Mouse (Mus musculus): Measurements from ENCODE around the gene Serpinc1. TPM values are rescaled to one million over a fixed set of nuclear protein-coding genes. Genes with fewer than 3 reads are reported as not detected.
"Not testable (repeated sequence)": the region's sequence is repeated elsewhere in the genome, so short reads cannot be mapped to it uniquely, and the experiment has no call there.

Serpinc1 gene
- total RNA-seq, 1 experiment from 2014 or later: 2.3 TPM

- ATAC-seq (replicated peaks in 1 of 2; ENCODE audit: insufficient read depth in 1 of 2, low FRiP score in 2 of 2, low TSS enrichment in 1 of 2, low read depth in 1 of 2, poor library complexity in 2 of 2, severe bottlenecking in 2 of 2): no peak
These were observed 28.1 kb downstream of the Serpinc1 start for GRCm38 (mm10) chr1:161006471-161006870.

- ATAC-seq (replicated peaks in 1 of 2; ENCODE audit: insufficient read depth in 1 of 2, low FRiP score in 2 of 2, low TSS enrichment in 1 of 2, low read depth in 1 of 2, poor library complexity in 2 of 2, severe bottlenecking in 2 of 2): no peak
These were observed 29.7 kb downstream of the Serpinc1 start for GRCm38 (mm10) chr1:161008038-161008437.

GRCm38 (mm10) chr1:161010436-161010835 is 32.1 kb downstream of the Serpinc1 start:
- no peak for ATAC-seq (replicated peaks in 1 of 2; ENCODE audit: insufficient read depth in 1 of 2, low FRiP score in 2 of 2, low TSS enrichment in 1 of 2, low read depth in 1 of 2, poor library complexity in 2 of 2, severe bottlenecking in 2 of 2)

GRCm38 (mm10) chr1:161016378-161016777 is 38.0 kb downstream of the Serpinc1 start:
- ATAC-seq (replicated peaks in 1 of 2; ENCODE audit: insufficient read depth in 1 of 2, low FRiP score in 2 of 2, low TSS enrichment in 1 of 2, low read depth in 1 of 2, poor library complexity in 2 of 2, severe bottlenecking in 2 of 2): no peak

DNA sequence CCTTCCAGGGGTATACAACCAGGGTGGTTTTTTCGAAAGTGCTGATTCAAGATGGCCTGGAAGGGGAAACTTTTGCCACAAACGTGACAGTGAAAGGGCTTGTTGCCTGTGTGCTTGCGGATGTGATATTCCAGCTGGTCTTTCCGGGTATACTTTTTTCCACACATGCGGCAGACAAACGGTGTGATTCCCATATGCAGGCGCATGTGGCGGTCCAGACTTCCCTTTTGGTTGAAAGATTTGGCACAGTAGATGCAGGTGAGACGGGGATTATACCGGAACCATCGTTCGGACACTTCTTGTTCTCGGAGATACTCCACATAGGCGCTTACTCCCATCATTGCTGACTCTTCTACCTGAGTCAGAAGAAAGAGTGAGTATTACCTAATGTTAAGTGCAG is 41.7 kb downstream of the Serpinc1 start:
- no peak for ATAC-seq (replicated peaks in 1 of 2; ENCODE audit: insufficient read depth in 1 of 2, low FRiP score in 2 of 2, low TSS enrichment in 1 of 2, low read depth in 1 of 2, poor library complexity in 2 of 2, severe bottlenecking in 2 of 2)

DNA sequence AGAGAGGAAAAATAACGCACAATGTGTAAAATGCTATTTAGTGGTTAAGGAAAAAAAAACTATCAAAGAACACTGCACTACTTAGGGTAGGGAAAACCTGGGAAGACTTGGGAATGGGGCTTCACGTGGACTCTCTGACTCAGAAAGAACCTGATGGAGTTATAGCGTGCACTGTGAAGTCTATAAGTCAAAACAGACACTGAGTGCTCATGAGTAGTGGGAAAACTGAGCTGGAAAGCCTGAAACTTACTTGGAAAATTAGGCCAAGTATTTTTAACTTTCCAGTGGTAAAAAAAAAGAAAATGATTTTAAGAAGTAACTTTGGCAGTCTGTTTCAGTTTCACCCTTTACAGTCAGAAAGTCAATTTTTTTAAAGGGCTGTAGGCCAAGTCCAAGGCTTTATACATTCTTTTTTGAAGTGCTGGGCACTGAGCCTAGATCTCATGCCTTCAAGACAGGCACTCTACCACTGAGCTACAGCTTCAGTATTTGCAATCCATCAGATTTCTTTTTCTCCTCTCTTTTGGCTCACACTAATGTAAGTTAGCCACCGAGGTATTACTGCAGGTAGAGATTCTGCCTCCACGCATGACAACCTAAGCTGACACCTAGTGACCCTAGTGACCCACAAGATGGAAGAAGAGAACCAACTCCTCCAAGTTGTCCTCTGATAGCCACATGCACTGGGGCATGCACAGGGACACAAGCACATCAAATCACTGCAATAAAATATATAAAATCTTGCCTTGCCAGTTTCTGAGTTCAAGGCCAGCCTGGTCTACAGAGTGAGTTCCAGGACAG is 47.2 kb downstream of the Serpinc1 start:
- ATAC-seq (replicated peaks in 1 of 2; ENCODE audit: insufficient read depth in 1 of 2, low FRiP score in 2 of 2, low TSS enrichment in 1 of 2, low read depth in 1 of 2, poor library complexity in 2 of 2, severe bottlenecking in 2 of 2): no peak

DNA sequence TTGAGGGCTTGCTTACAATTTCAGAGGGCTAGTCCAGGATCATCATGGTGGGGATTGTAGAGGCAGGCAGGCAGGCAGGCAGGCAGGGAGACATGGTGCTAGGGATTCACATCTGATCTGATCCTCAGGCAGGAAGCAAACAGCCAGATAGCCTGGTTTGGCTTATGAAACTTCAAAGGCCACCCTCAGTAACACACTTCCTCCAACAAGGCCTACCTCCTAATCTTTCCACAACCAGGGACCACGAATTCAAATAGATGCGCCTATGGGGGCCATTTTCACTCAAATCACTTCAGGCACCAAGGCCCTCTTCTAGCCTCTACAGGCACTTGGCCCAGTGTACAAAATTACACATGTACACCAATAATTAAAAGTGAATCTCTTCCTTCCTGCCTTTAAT is 48.8 kb downstream of the Serpinc1 start:
- ATAC-seq (replicated peaks in 1 of 2; ENCODE audit: insufficient read depth in 1 of 2, low FRiP score in 2 of 2, low TSS enrichment in 1 of 2, low read depth in 1 of 2, poor library complexity in 2 of 2, severe bottlenecking in 2 of 2): 0 out of 4 replicates have a peak, but pooled peaks of 1 of the 2 experiments have one; percentile 17

DNA sequence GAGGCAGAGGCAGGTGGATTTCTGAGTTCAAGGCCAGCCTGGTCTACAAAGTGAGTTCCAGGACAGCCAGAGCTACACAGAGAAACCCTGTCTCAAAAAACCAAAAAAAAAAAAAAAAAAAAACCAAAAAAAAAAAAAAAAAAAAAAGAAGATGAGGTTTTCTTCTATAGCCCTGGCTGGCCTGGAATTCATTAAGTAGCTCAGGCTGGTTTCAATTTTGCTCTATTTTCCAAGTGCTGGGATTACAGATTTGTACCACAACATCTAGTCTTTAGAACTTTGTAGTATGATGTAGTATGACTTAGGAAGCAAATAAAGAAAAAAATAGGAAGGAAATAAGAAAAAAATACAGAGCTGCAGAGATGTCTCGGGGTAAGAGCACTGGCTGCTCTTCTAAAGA is 50.0 kb downstream of the Serpinc1 start:
- ATAC-seq (replicated peaks in 1 of 2; ENCODE audit: insufficient read depth in 1 of 2, low FRiP score in 2 of 2, low TSS enrichment in 1 of 2, low read depth in 1 of 2, poor library complexity in 2 of 2, severe bottlenecking in 2 of 2): not testable (repeated sequence)

- no peak for ATAC-seq (replicated peaks in 1 of 2; ENCODE audit: insufficient read depth in 1 of 2, low FRiP score in 2 of 2, low TSS enrichment in 1 of 2, low read depth in 1 of 2, poor library complexity in 2 of 2, severe bottlenecking in 2 of 2)
These were observed 51.7 kb downstream of the Serpinc1 start for GRCm38 (mm10) chr1:161030058-161030457.

GRCm38 (mm10) chr1:161031881-161032280 is 53.5 kb downstream of the Serpinc1 start:
- no peak for ATAC-seq (replicated peaks in 1 of 2; ENCODE audit: insufficient read depth in 1 of 2, low FRiP score in 2 of 2, low TSS enrichment in 1 of 2, low read depth in 1 of 2, poor library complexity in 2 of 2, severe bottlenecking in 2 of 2)

GRCm38 (mm10) chr1:161032345-161032744 is 54.0 kb downstream of the Serpinc1 start:
- ATAC-seq (replicated peaks in 1 of 2; ENCODE audit: insufficient read depth in 1 of 2, low FRiP score in 2 of 2, low TSS enrichment in 1 of 2, low read depth in 1 of 2, poor library complexity in 2 of 2, severe bottlenecking in 2 of 2): no peak

DNA sequence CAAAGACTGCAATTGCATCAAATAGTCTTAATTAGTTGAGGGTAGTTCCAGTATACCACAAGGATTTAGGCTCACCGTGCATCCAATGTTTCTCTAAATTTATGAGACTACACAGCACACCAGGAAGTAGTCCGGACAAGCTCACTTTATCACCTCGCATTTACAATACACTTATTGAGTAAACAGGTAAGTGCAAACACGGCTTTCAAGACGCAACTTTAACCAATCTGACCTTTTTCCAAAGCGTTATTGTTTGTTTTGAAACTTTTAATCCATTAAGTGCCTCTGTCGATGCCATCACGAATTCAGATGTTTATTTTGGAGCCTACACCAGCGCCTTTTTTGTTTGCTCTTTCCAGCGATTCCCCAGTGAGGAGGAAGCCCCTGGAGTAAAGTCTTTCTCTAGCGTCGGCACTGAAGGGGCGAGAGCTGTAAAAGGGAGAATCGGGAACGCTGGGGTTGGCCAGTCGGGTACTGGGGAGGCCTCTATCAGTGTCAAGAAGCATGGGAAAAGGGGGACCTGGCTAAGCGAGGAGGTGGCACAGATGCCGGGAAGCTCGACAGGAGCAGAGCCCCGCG is 55.6 kb downstream of the Serpinc1 start:
- no peak for ATAC-seq (replicated peaks in 1 of 2; ENCODE audit: insufficient read depth in 1 of 2, low FRiP score in 2 of 2, low TSS enrichment in 1 of 2, low read depth in 1 of 2, poor library complexity in 2 of 2, severe bottlenecking in 2 of 2)

GRCm38 (mm10) chr1:161034435-161035280 is 56.3 kb downstream of the Serpinc1 start, which contains the start of gene Zbtb37:
TSS of gene Zbtb37 (minus strand) at chr1:161034849.
- peak; percentile 78 to 81 for ATAC-seq (replicated peaks in 1 of 2; ENCODE audit: insufficient read depth in 1 of 2, low FRiP score in 2 of 2, low TSS enrichment in 1 of 2, low read depth in 1 of 2, poor library complexity in 2 of 2, severe bottlenecking in 2 of 2)

DNA sequence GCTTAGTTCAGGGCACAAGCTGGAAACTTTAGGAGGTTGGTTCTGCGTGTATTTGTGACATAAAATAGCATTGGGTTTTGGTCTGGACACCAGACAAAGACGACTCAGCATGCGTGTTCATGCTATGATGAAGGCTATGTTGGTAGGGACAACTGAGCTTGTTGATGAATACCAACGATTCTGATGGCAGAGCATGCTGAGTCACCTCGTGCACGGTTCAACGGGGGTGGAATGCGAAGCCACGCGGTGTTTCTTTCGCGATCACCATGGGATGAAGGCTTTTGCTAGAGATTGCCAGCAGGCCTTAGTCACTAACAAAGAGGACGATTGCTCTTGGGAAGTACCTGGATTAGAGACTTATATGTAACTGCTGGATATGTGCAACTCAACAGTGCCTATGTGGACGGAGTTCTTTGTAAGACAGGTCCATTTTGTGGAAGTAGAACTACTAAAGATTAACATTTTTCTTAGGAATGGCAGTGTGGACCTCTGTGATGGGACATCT is 56.9 kb downstream of the Serpinc1 start:
- peak in 1 of 2 experiments; percentile 37; a peak in 1 of 4 replicates for ATAC-seq (replicated peaks in 1 of 2; ENCODE audit: insufficient read depth in 1 of 2, low FRiP score in 2 of 2, low TSS enrichment in 1 of 2, low read depth in 1 of 2, poor library complexity in 2 of 2, severe bottlenecking in 2 of 2)

DNA sequence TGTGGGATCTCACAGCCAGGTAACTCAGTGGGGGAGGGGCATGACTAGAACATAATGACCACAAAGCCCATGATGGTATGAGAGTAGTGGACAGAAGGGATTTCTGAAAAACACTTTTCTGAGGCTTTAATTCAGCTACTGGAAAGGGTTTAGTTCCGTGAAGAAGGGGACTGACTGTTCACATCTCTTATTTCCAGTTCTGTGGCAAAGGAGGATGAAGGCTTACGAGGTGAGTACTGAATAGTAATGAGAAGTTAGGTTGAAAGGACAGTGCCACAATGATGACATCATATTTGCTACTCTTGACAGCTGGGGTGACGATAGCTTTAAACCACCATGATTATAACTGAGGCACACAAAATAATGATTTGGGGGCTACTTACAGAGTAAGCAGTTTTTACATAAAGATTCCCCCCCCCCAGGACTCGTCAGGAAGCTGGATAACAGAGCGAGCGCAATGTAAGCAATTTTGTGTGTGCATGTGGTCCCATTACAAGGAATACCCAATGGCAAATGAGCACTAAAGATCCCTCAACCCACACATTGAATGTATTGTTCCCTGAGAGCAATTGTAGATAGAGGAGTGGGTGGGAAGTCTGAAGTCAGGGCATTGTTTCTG is 57.5 kb downstream of the Serpinc1 start:
- ATAC-seq (replicated peaks in 1 of 2; ENCODE audit: insufficient read depth in 1 of 2, low FRiP score in 2 of 2, low TSS enrichment in 1 of 2, low read depth in 1 of 2, poor library complexity in 2 of 2, severe bottlenecking in 2 of 2): no peak

DNA sequence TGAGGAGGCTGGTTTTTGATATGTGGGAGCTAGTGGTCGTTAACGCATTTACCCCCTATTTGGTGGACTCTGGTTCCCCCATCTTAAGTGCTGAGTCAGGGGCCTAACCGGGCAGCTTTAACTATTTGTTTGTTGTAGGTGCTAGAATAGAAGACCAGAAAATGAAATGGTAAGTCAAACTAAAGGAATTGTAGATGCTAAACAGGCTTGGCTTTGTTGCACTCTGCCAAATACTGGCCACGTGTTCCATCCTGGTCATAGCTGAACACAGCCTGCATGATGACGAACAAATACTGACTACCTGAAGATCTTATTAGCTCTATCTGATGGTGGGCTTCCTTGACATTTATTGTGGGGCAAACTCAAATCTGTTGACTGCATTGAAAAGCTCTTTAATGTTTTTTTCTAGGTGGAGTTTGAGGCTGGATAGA is 58.0 kb downstream of the Serpinc1 start:
- ATAC-seq (replicated peaks in 1 of 2; ENCODE audit: insufficient read depth in 1 of 2, low FRiP score in 2 of 2, low TSS enrichment in 1 of 2, low read depth in 1 of 2, poor library complexity in 2 of 2, severe bottlenecking in 2 of 2): no peak

- no peak for ATAC-seq (replicated peaks in 1 of 2; ENCODE audit: insufficient read depth in 1 of 2, low FRiP score in 2 of 2, low TSS enrichment in 1 of 2, low read depth in 1 of 2, poor library complexity in 2 of 2, severe bottlenecking in 2 of 2)
These were observed 58.6 kb downstream of the Serpinc1 start for GRCm38 (mm10) chr1:161037026-161037425.

Measured in hematopoietic stem cell, adult 5-6 weeks (primary cell).